Mouse (Mus musculus) megakaryocyte, embryonic 14.5 days (primary cell): ENCODE measurements around the gene Trp53i13.
"Not testable (repeated sequence)": the region's sequence is repeated elsewhere in the genome, so short reads cannot be mapped to it uniquely, and the experiment has no call there.

Source experiments
- FLI1 ChIP-seq: IDR thresholded peaks from 2 replicates; pipeline ENCODE4 v1.6.1; 2012; ENCODE audit warnings: low read length, inconsistent platforms, mixed read lengths
- GATA1 ChIP-seq: IDR thresholded peaks from 3 replicates; pipeline ENCODE4 v1.6.1; 2012; ENCODE audit warnings: mixed read lengths, low read length, inconsistent platforms, borderline replicate concordance

DNA sequence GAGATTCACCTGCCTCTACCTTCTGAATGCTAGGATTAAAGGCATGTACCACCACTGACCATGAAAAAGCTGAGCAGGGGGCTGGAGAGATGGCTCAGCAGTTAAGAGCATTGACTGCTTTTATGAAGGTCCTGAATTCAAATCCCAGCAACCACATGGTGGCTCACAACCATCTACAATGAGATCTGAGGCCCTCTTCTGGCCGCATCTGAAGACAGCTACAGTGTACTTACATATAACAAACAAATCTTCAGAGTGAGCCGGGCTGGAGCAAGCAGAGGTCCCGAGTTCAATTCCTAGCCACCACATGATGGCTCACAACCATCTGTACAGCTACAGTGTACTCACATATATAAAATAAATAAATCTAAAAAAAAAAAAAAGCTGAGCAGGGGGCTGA is 12.6 kb upstream of the Trp53i13 start:
- TF ChIP-seq FLI1, GATA1: not testable (repeated sequence)
